Mouse (Mus musculus) midbrain, embryonic 13.5 days (tissue): ENCODE results near the gene Prrt3. TPM values are rescaled to one million over a fixed set of nuclear protein-coding genes. Genes with fewer than 3 reads are reported as not detected.

Experiments
- ATAC-seq: fragments of 200-750 bp; cut with Nextera tagmentation; 2 replicates; pipeline ENCODE4 v1.8.0; 2017; ENCODE audit warnings: mild to moderate bottlenecking, moderate TSS enrichment, moderate library complexity
- H3K27ac ChIP-seq: fragments of 300-500 bp; sonication (generic); 2 replicates; pipeline ENCODE4 v1.5.1; 2015; ENCODE audit warnings: inconsistent platforms, mild to moderate bottlenecking, moderate library complexity
- H3K27me3 ChIP-seq: fragments of 300-500 bp; sonication (generic); 2 replicates; pipeline ENCODE4 v1.6.1; 2015; ENCODE audit warnings: mild to moderate bottlenecking, inconsistent platforms
- H3K36me3 ChIP-seq: fragments of 300-500 bp; sonication (generic); 2 replicates; pipeline ENCODE4 v1.6.1; 2015; ENCODE audit warnings: mild to moderate bottlenecking, inconsistent platforms
- H3K4me1 ChIP-seq: fragments of 300-500 bp; sonication (generic); replicated peaks from 2 replicates; pipeline ENCODE4 v1.6.1; 2015; ENCODE audit warnings: inconsistent platforms
- H3K4me2 ChIP-seq: fragments of 300-500 bp; sonication (generic); replicated peaks from 2 replicates; pipeline ENCODE4 v1.6.1; 2015; ENCODE audit warnings: moderate library complexity, mild to moderate bottlenecking, inconsistent platforms
- H3K4me3 ChIP-seq: fragments of 300-500 bp; sonication (generic); replicated peaks from 2 replicates; pipeline ENCODE4 v1.5.1; 2015; ENCODE audit warnings: mild to moderate bottlenecking, inconsistent platforms
- H3K9ac ChIP-seq: fragments of 300-500 bp; sonication (generic); replicated peaks from 2 replicates; pipeline ENCODE4 v1.6.1; 2015; ENCODE audit warnings: mild to moderate bottlenecking, inconsistent platforms
- H3K9me3 ChIP-seq: fragments of 300-500 bp; sonication (generic); 2 replicates; pipeline ENCODE4 v1.6.1; 2016; ENCODE audit warnings: mild to moderate bottlenecking, inconsistent platforms
- WGBS: fragments of 180-500 bp; shearing (Covaris S2); methylation state at CpG from one replicate; pipeline ENCODE4 v1.1.7; 2015; 5-methylcytosine and 5-hydroxymethylcytosine counted together
- polyA plus RNA-seq: library from polyadenylated mRNA; unstranded; fragments of >200 nt; fragmentation: Nextera tagmentation; extraction: Ambion mirVana; gene quantifications from 2 replicates; pipeline ENCODE4 v1.2.1, GENCODE M21; 2015

The Prrt3 gene
- polyA plus RNA-seq, 1 experiment from 2014 or later, result 6.0 TPM

GRCm38 (mm10) chr6:113508947-113509280, 7.2 kb upstream of the Prrt3 start:
- Histone ChIP-seq H3K36me3 (peaks cover 17% of the 10 kb centered on the region), H3K9ac (no peak overlapping the region), H3K4me2 (no peak overlapping the region), H3K9me3 (no peaks in the 10 kb centered on the region), H3K4me1 (peaks cover 8% of the 10 kb centered on the region; the same call in 1 of the 2 replicates), H3K4me3 (no peak overlapping the region), H3K27me3 (no peaks in the 10 kb centered on the region), H3K27ac (no peak overlapping the region)
- no peak for ATAC-seq
- WGBS, result 54% methylated on average over 5 of the region's 5 CpGs

GRCm38 (mm10) chr6:113508272-113508946, 6.7 kb upstream of the Prrt3 start:
- Histone ChIP-seq H3K9me3 (no peaks in the 10 kb centered on the region), H3K9ac (no peak overlapping the region), H3K4me3 (no peak overlapping the region), H3K4me1 (peaks cover 8% of the 10 kb centered on the region; the same call in 1 of the 2 replicates), H3K4me2 (no peak overlapping the region), H3K27me3 (no peaks in the 10 kb centered on the region), H3K27ac (no peak overlapping the region), H3K36me3 (peaks cover 12% of the 10 kb centered on the region)
- no peak for ATAC-seq
- 64% methylated on average over 7 of the region's 7 CpGs for WGBS

DNA sequence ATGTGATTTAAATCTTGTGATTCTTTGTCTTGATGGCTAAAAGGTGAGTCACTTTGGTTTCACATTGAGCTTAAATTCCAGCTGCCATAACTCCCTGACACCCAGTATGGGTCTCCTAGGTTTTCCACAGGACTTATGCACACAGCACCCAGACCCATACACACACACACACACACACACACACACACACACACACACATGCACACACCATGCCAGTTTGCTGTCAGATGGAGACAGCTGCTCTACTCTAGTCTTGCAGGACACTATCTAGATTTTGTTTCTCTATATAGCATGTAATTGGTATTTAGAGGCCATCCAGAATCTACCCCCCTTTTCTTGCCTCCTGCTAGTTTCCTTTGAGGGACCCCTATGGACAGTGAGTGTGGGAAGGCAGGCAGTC, 5.4 kb upstream of the Prrt3 start:
- H3K27me3 ChIP-seq, result no peaks in the 10 kb centered on the region
- H3K36me3 ChIP-seq, result peaks cover 1% of the 10 kb centered on the region; the same call in 1 of the 2 replicates
- no peak overlapping the region for H3K4me2 ChIP-seq
- ATAC-seq, result no peak
- H3K9me3 ChIP-seq, result no peaks in the 10 kb centered on the region
- H3K27ac ChIP-seq, result no peak overlapping the region
- peaks cover 12% of the 10 kb centered on the region for H3K4me1 ChIP-seq
- no peak overlapping the region for H3K9ac ChIP-seq
- H3K4me3 ChIP-seq, result no peak overlapping the region

- no peak for ATAC-seq
- Histone ChIP-seq H3K27me3 (peaks cover 6% of the 10 kb centered on the region; the same call in 1 of the 2 replicates), H3K36me3 (no peaks in the 10 kb centered on the region), H3K4me1 (peaks cover 21% of the 10 kb centered on the region), H3K9me3 (no peaks in the 10 kb centered on the region), H3K4me2 (no peak overlapping the region), H3K4me3 (no peak overlapping the region), H3K9ac (no peak overlapping the region), H3K27ac (no peak overlapping the region)
- WGBS, result 89% methylated on average over 1 of the region's 1 CpGs
Measured at GRCm38 (mm10) chr6:113505689-113506088, 4.0 kb upstream of the Prrt3 start.

GRCm38 (mm10) chr6:113502801-113503200, 1.1 kb upstream of the Prrt3 start:
- H3K27ac ChIP-seq, result no peak overlapping the region
- no peaks in the 10 kb centered on the region for H3K36me3 ChIP-seq
- H3K9ac ChIP-seq, result no peak overlapping the region
- no peaks in the 10 kb centered on the region for H3K9me3 ChIP-seq
- no peak overlapping the region for H3K4me3 ChIP-seq
- WGBS, result 27% methylated on average over 2 of the region's 2 CpGs
- no peak for ATAC-seq
- H3K27me3 ChIP-seq, result peaks cover 15% of the 10 kb centered on the region
- no peak overlapping the region for H3K4me2 ChIP-seq
- peaks cover 13% of the 10 kb centered on the region for H3K4me1 ChIP-seq

GRCm38 (mm10) chr6:113499346-113499745, 2.4 kb downstream of the Prrt3 start:
- H3K9me3 ChIP-seq, result no peaks in the 10 kb centered on the region
- no peak overlapping the region for H3K4me3 ChIP-seq
- no peak overlapping the region for H3K9ac ChIP-seq
- no peak overlapping the region for H3K27ac ChIP-seq
- H3K4me2 ChIP-seq, result no peak overlapping the region
- H3K36me3 ChIP-seq, result no peaks in the 10 kb centered on the region
- H3K27me3 ChIP-seq, result peaks cover 29% of the 10 kb centered on the region
- H3K4me1 ChIP-seq, result peaks cover 25% of the 10 kb centered on the region
- ATAC-seq, result no peak
- 88% methylated on average over 6 of the region's 6 CpGs for WGBS

DNA sequence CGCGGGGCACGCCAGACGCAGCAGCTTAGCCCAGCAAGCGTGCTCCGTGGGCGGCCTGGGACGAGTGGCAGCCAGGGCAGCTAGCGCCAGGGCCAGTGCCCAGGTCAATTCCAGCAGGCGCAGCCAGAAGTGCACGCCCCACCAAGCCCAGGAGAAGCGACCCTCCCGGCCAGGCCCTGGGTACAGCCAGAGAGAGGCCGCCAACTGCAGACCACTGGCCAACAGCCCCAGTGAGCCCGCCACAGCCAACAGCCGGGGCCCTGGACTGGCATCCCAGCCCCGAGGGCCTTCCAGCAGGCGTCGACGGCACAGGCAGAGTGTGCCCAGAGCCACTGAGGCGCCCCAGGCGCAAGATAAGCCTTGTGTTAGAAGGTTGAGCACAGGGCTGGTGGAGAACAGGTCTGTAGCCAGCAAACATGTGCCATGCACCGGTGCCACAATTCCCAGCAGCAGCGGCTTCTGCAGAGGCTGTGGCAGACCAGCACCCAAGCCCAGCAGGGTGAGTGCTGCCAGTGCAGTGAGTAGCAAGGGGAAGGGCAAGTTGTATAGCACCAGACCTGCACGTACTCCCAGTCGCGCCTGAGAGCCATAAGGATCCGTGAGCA, 6.6 kb downstream of the Prrt3 start:
- peak overlapping the region; percentile 58 for H3K4me2 ChIP-seq
- H3K36me3 ChIP-seq, result peaks cover 33% of the 10 kb centered on the region
- H3K9me3 ChIP-seq, result no peaks in the 10 kb centered on the region
- peaks cover 18% of the 10 kb centered on the region for H3K27me3 ChIP-seq
- WGBS, result 61% methylated on average over 28 of the region's 28 CpGs
- peaks cover 17% of the 10 kb centered on the region; the same call in 1 of the 2 replicates for H3K4me1 ChIP-seq
- H3K9ac ChIP-seq, result 0 out of 2 replicates have a peak overlapping the region, but pooled peaks have one; percentile 1
- no peak overlapping the region for H3K27ac ChIP-seq
- H3K4me3 ChIP-seq, result peak overlapping the region; percentile 41
- peak; percentile 22 for ATAC-seq

- WGBS, result 1% methylated on average over 54 of the region's 54 CpGs
- H3K27me3 ChIP-seq, result peaks cover 14% of the 10 kb centered on the region
- H3K4me1 ChIP-seq, result peaks cover 17% of the 10 kb centered on the region; the same call in 1 of the 2 replicates
- H3K36me3 ChIP-seq, result peaks cover 41% of the 10 kb centered on the region
- no peaks in the 10 kb centered on the region for H3K9me3 ChIP-seq
- ATAC-seq, result peak; percentile 79
- no peak overlapping the region for H3K27ac ChIP-seq
- peak overlapping the region; percentile 41 for H3K4me3 ChIP-seq
- H3K4me2 ChIP-seq, result peak overlapping the region; percentile 58
- peak overlapping the region; percentile 53 for H3K9ac ChIP-seq
Measured at GRCm38 (mm10) chr6:113494258-113494788, 7.4 kb downstream of the Prrt3 start.

DNA sequence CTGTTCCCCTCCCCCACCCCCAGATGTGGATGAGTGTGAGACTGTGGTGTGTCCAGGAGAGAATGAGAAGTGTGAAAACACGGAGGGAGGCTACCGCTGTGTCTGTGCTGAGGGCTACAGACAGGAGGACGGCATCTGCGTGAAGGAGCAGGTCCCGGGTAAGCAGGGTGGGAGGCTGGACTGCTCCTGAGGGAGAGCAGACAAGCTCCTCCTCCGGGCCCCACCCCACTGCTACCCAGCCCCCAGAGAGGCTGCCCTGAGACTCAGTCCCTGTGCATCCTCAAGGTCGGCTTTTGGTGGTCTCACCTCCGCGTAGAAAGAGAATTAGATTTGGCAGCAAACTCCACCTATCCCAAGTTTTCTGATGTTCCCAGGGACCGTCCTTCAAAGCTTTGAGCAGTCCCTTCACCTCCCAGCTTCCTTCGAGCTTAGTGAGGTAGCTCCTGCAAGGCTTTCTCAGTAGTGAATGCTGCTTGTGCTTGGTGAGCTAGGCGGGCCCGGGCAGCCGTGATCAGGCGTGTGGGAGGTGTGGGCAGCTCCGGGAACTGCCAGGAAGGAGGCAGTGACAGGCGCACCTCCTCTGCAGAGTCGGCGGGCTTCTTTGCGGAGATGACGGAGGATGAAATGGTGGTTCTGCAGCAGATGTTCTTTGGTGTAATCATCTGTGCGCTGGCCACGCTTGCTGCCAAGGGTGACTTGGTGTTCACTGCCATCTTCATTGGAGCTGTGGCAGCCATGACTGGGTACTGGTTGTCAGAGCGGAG, 9.4 kb downstream of the Prrt3 start:
- no peak for ATAC-seq
- Histone ChIP-seq H3K36me3 (peaks cover 59% of the 10 kb centered on the region), H3K4me1 (peaks cover 17% of the 10 kb centered on the region; the same call in 1 of the 2 replicates), H3K27me3 (peaks cover 14% of the 10 kb centered on the region), H3K9me3 (no peaks in the 10 kb centered on the region), H3K4me2 (no peak overlapping the region), H3K9ac (no peak overlapping the region), H3K4me3 (no peak overlapping the region), H3K27ac (no peak overlapping the region)
- WGBS, result 83% methylated on average over 24 of the region's 24 CpGs

- ATAC-seq, result no peak
- H3K4me1 ChIP-seq, result peaks cover 26% of the 10 kb centered on the region
- H3K9ac ChIP-seq, result no peak overlapping the region
- no peaks in the 10 kb centered on the region for H3K27me3 ChIP-seq
- H3K27ac ChIP-seq, result no peak overlapping the region
- WGBS, result 95% methylated on average over 14 of the region's 14 CpGs
- H3K4me3 ChIP-seq, result no peak overlapping the region
- H3K4me2 ChIP-seq, result no peak overlapping the region
- H3K9me3 ChIP-seq, result no peaks in the 10 kb centered on the region
- H3K36me3 ChIP-seq, result peaks cover 64% of the 10 kb centered on the region
Measured at GRCm38 (mm10) chr6:113489410-113489809, 12.3 kb downstream of the Prrt3 start.

DNA sequence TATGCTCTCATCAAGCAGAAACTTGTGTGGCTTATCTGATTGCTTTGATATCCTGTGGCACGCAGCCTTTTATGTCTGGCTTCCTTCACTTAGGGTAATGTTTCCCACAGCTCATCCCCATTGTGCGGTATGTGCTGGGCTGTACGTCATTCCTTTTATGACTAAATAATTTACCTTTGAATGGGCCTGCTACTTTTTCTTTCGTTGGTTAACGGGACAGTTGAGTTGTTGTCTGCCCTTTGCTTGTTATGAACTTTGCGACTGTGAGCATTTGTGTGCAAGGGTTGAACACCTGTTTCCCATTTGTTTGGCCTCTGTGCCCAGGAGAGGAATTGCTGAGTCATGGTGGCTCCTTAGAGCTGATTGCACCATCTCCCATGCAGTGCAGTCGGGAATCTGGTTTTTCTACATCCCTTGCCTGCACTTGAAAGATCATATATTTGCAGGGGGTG, 14.6 kb downstream of the Prrt3 start:
- H3K36me3 ChIP-seq, result peaks cover 51% of the 10 kb centered on the region
- no peaks in the 10 kb centered on the region for H3K9me3 ChIP-seq
- no peak overlapping the region for H3K4me3 ChIP-seq
- no peaks in the 10 kb centered on the region for H3K27me3 ChIP-seq
- H3K27ac ChIP-seq, result no peak overlapping the region
- no peak overlapping the region for H3K9ac ChIP-seq
- H3K4me1 ChIP-seq, result peaks cover 34% of the 10 kb centered on the region
- no peak for ATAC-seq
- H3K4me2 ChIP-seq, result no peak overlapping the region
- 64% methylated on average over 7 of the region's 7 CpGs for WGBS

DNA sequence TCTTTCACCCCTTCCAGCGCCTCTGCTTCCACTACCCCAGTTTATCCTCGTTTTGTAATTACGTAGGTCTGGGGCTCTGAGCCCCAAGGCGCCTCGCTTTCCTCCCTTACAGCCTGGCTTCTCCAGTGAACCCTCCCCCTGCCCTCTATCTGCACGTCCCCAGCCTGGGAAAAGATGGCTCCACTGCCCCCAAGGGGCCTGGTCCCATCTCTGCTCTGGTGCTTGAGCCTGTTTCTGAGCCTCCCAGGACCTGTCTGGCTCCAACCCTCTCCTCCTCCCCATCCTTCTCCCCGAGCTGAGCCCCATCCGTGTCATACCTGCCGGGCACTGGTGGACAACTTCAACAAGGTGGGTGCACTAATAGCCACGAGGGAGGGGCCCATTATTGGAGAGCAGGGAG, 18.0 kb downstream of the Prrt3 start:
- H3K9me3 ChIP-seq, result no peaks in the 10 kb centered on the region
- H3K36me3 ChIP-seq, result peaks cover 19% of the 10 kb centered on the region
- H3K4me3 ChIP-seq, result peak overlapping the region; percentile 65
- 6% methylated on average over 10 of the region's 10 CpGs for WGBS
- peak overlapping the region; percentile 84 for H3K4me2 ChIP-seq
- peak; percentile 75 for ATAC-seq
- H3K27me3 ChIP-seq, result peaks cover 24% of the 10 kb centered on the region; the same call in 1 of the 2 replicates
- H3K4me1 ChIP-seq, result peaks cover 41% of the 10 kb centered on the region
- H3K9ac ChIP-seq, result peak overlapping the region; percentile 87
- H3K27ac ChIP-seq, result peak overlapping the region; percentile 90
